In the genomic region with DNA sequence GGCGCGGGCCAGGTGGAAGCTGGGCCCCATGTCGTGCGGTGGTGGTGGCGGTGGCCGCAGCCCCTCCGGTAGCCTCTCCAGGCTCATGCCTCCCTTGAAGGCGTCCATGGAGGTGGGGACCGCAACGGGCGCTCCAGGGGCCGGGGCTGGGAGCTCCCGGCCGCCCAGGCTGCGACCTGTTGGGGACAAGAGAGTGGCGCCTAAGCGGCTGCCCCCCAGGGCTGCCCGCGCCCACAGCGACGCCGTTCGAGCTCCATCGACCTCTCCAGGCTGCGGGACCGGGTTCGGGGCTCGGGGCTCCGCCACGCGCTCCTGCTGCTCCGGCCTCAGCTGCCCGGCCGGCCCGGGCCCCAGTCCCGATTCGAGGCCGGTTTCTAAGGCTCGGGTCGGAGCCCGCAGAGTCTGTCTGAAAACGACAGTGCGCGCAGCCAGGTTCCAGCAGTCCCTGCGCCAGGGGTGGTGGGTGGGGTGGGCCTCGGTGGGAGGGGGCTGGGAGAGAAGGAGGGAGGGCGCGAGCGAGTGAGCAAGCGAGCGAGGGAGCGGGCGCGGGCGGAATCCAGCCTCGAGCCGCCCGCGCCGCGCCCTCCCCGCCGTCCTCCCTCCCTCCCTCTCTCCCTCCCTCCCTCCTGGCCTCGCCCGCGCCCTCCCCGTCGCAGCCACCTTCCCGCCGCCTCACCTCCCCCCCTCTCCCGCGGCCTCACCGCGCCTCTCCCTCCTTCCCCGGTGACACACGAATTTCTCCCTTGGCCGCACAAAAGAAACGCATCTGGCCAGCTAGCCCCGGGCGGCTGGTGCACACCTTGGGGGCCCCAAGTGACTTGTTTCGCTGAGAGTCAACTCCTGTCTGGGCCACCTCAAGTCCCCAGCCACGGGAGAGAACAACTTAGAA, we compare ENCODE assay signal across 10 mouse cellular contexts. TPM values are rescaled to one million over a fixed set of nuclear protein-coding genes. Genes with fewer than 3 reads are reported as not detected.
DNase-seq lines count a peak whose midpoint lies in the region; ATAC-seq lines count a peak whose summit lies in the region.
"Had no signal": no experiment of that assay in that cellular context is flagged by ENCODE, and none has a peak within 500 bp of the region (broad histone marks: within the 10 kb centered on the region; RNA-seq: fewer than 3 reads in every experiment).

No protein-coding gene starts in this region.

- peak; percentile 68 for ATAC-seq in limb, embryonic 15.5 days (ENCODE audit: insufficient number of reproducible peaks, low FRiP score, low TSS enrichment, low read depth)
- peak; percentile 87 for ATAC-seq in stomach, embryonic 16.5 days (ENCODE audit: insufficient read depth, low FRiP score)

- DNase-seq in adrenal gland, adult 2 months = peak; percentile 20
- no peak for DNase-seq in adrenal gland, adult 8-10 months
- peak; percentile 19 for DNase-seq in thymus, postnatal 4 days
- DNase-seq in thymus, postnatal 10 days (ENCODE audit: low spot score in 2 of 2) = no peak
- no peak for DNase-seq in left cerebral cortex, adult 9 months (ENCODE audit: low spot score in 2 of 2)
- no peak for DNase-seq in Muller cell, postnatal 12 days (ENCODE audit: inconsistent ontology term)

- H3K9ac ChIP-seq in limb, embryonic 15.5 days = peak overlapping the region; percentile 60
- peak overlapping the region; percentile 98 for H3K9ac ChIP-seq in stomach, embryonic 16.5 days (ENCODE audit: low read length)

- peak overlapping the region; percentile 84 for H3K27ac ChIP-seq in limb, embryonic 15.5 days
- peak overlapping the region; percentile 97 for H3K27ac ChIP-seq in stomach, embryonic 16.5 days (ENCODE audit: low read length)

- H3K9me3 ChIP-seq in limb, embryonic 15.5 days = no peaks in the 10 kb centered on the region
- H3K9me3 ChIP-seq in stomach, embryonic 16.5 days (replicated peaks; ENCODE audit: control insufficient read depth, low read length) = no peaks in the 10 kb centered on the region

- WGBS in limb, embryonic 15.5 days = under 1% methylated on average over 43 of the region's 82 CpGs
- under 1% methylated on average over 74 of the region's 82 CpGs for WGBS in stomach, embryonic 16.5 days

- peaks cover 89% of the 10 kb centered on the region for H3K27me3 ChIP-seq in limb, embryonic 15.5 days
- peaks cover 33% of the 10 kb centered on the region; the same call in 1 of the 2 replicates for H3K27me3 ChIP-seq in stomach, embryonic 16.5 days (ENCODE audit: control insufficient read depth, insufficient read depth, low read length)

- H3K4me3 ChIP-seq in limb, embryonic 15.5 days = peak overlapping the region; percentile 58
- peak overlapping the region; percentile 56 for H3K4me3 ChIP-seq in stomach, embryonic 16.5 days (replicated peaks; ENCODE audit: low read length)

- peaks cover 52% of the 10 kb centered on the region for H3K4me1 ChIP-seq in limb, embryonic 15.5 days
- 0 out of 2 replicates have a peak, but pooled peaks cover 4% of the 10 kb centered on the region for H3K4me1 ChIP-seq in stomach, embryonic 16.5 days (ENCODE audit: control insufficient read depth, insufficient read depth, low read length)

- no peaks in the 10 kb centered on the region for H3K36me3 ChIP-seq in limb, embryonic 15.5 days
- H3K36me3 ChIP-seq in stomach, embryonic 16.5 days (ENCODE audit: control insufficient read depth, insufficient read depth, low read length) = no peaks in the 10 kb centered on the region

- peak overlapping the region; percentile 68 for H3K4me2 ChIP-seq in limb, embryonic 15.5 days
- H3K4me2 ChIP-seq in stomach, embryonic 16.5 days (ENCODE audit: low read depth, low read length) = peak overlapping the region; percentile 74

RNA-seq across cellular contexts. Expression of a gene that starts 4.9 kb away (rescaled TPM):
- not detected for total RNA-seq in adrenal gland, adult 2 months (2021)
- 0.07 TPM in 1 of 2 replicates, not detected in the other for polyA plus RNA-seq in adrenal gland, adult 2 months (2012; rRNA removed)
- not detected for total RNA-seq in adrenal gland, adult 8-10 months (2022)
- 22.6 and 37.5 TPM in 2 replicates for polyA plus RNA-seq in limb, embryonic 15.5 days (2015; fragmentation: Nextera tagmentation; extraction: Ambion mirVana)
- polyA plus RNA-seq in stomach, embryonic 16.5 days (2015; fragmentation: Nextera tagmentation; extraction: Ambion mirVana) = 106 and 110 TPM in 2 replicates
- total RNA-seq: neutrophil, adult 5-6 weeks had no signal

RNA-seq across cellular contexts. Expression of a gene that starts 46.7 kb away (rescaled TPM):
- total RNA-seq in adrenal gland, adult 2 months (2021) = under 1 TPM in 1 of 2 experiments, not detected in 1; 0.45 TPM
- polyA plus RNA-seq in adrenal gland, adult 2 months (2012; rRNA removed) = 0.10 and 0.17 TPM in 2 replicates
- 1 to 10 TPM in 1 of 4 experiments, under 1 TPM in 3; 0.32 to 1.1 (median 0.39) TPM for total RNA-seq in adrenal gland, adult 8-10 months (2022)
- polyA plus RNA-seq in limb, embryonic 15.5 days (2015; fragmentation: Nextera tagmentation; extraction: Ambion mirVana) = 0.22 TPM in 1 of 2 replicates, not detected in the other
- 0.10 TPM in 1 of 2 replicates, not detected in the other for polyA plus RNA-seq in stomach, embryonic 16.5 days (2015; fragmentation: Nextera tagmentation; extraction: Ambion mirVana)
- total RNA-seq: gastrocnemius, postnatal 4 days; neutrophil, adult 5-6 weeks had no signal

Comparison
In these comparisons a context has a peak if more than half of its experiments do, and no peak if none do; other contexts are left out.
1. DNase-seq: peak in adrenal gland, adult 2 months (single experiment) and thymus, postnatal 4 days (single experiment); none in adrenal gland, adult 8-10 months (single experiment), thymus, postnatal 10 days (0 of 2), left cerebral cortex, adult 9 months (0 of 2) and Muller cell, postnatal 12 days (single experiment).
2. RNA of a gene that starts 4.9 kb away (polyA plus RNA-seq): 106 to 110 TPM in stomach, embryonic 16.5 days and 22.6 to 37.5 TPM in limb, embryonic 15.5 days; 0.07 TPM in adrenal gland, adult 2 months; every median in the first group is over 10 times any median in the second.